Mouse (Mus musculus) C2C12 (cell line): ENCODE measurements at regions not wholly inside any gene's neighbourhood (a gene's known extent, or its start where the extent isn't known, plus 50 kb on each side); places are given as distances from the start of the nearest gene placed in this dataset.

Experiments used
- H3K27me3 ChIP-seq: one replicate; pipeline ENCODE4 v1.6.1; 2011; ENCODE audit not compliant: control insufficient read depth, insufficient read depth, insufficient read length
- H3K36me3 ChIP-seq: one replicate; pipeline ENCODE4 v1.6.1; 2011; ENCODE audit not compliant: control insufficient read depth, insufficient read depth
- H3K4me3 ChIP-seq: one replicate; pipeline ENCODE4 v1.5.1; 2011; ENCODE audit warnings: mild to moderate bottlenecking, control low read depth; ENCODE audit not compliant: poor library complexity, insufficient read depth, severe bottlenecking
- H3K79me2 ChIP-seq: one replicate; pipeline ENCODE4 v1.6.1; 2011; ENCODE audit not compliant: control insufficient read depth, insufficient read depth
- H3K79me3 ChIP-seq: one replicate; pipeline ENCODE4 v1.6.1; 2011; ENCODE audit warnings: low read depth, control low read depth
- H3ac ChIP-seq: one replicate; pipeline ENCODE3; 2011; ENCODE audit warnings: low read depth; ENCODE audit not compliant: control insufficient read depth, insufficient read length
- CEBPB ChIP-seq: IDR thresholded peaks from one replicate; pipeline ENCODE4 v1.6.1; 2011; ENCODE audit warnings: low read depth, mild to moderate bottlenecking, control low read depth, moderate library complexity
- CTCF ChIP-seq: IDR thresholded peaks from one replicate; pipeline ENCODE4 v1.5.1; 2011; ENCODE audit not compliant: control insufficient read depth, insufficient read depth, insufficient read length
- FOSL1 ChIP-seq: IDR thresholded peaks from one replicate; pipeline ENCODE4 v1.8.0; 2011; ENCODE audit warnings: mild to moderate bottlenecking, low read length; ENCODE audit not compliant: poor library complexity, insufficient read depth, severe bottlenecking
- MAX ChIP-seq: IDR thresholded peaks from one replicate; pipeline ENCODE4 v1.6.1; 2011; ENCODE audit warnings: mild to moderate bottlenecking, control low read depth
- MYOD1 ChIP-seq: IDR thresholded peaks from one replicate; pipeline ENCODE4 v1.6.1; 2011; ENCODE audit warnings: low read depth; ENCODE audit not compliant: control insufficient read depth, insufficient read length
- MYOG ChIP-seq: IDR thresholded peaks from one replicate; pipeline ENCODE4 v1.6.1; 2011; ENCODE audit not compliant: control insufficient read depth, insufficient read length; ENCODE audit errors: extremely low read depth
- USF1 ChIP-seq: IDR thresholded peaks from one replicate; pipeline ENCODE4 v1.6.1; 2011; ENCODE audit warnings: low read depth, mild to moderate bottlenecking, control low read depth, moderate library complexity

- Histone ChIP-seq H3K4me3 (no peak overlapping the region), H3K79me2 (no peaks in the 10 kb centered on the region), H3K79me3 (no peaks in the 10 kb centered on the region), H3K27me3 (no peaks in the 10 kb centered on the region), H3K36me3 (no peaks in the 10 kb centered on the region), H3ac (no peak overlapping the region)
- no peak for TF ChIP-seq MAX
- TF ChIP-seq MYOG: no peak
- TF ChIP-seq FOSL1: no peak
- TF ChIP-seq USF1: no peak
- no peak for TF ChIP-seq MYOD1
- TF ChIP-seq CEBPB: no peak
- TF ChIP-seq CTCF: no peak
Observed at GRCm38 (mm10) chr5:55449064-55449463, 1450.8 kb downstream of the Stim2 start.
